Mouse (Mus musculus) heart, adult 2 months (tissue): ENCODE measurements around the gene Pbld2.

ENCODE experiments used
- CTCF ChIP-seq: fragments of 200-600 bp; IDR thresholded peaks from 2 replicates; pipeline ENCODE4 v1.8.1; 2022; ENCODE audit warnings: antibody characterized with exemption, mild to moderate bottlenecking, moderate library complexity
- EP300 ChIP-seq: fragments of 200-500 bp; IDR thresholded peaks from 2 replicates; pipeline ENCODE4 v1.6.1; 2011; ENCODE audit warnings: low read depth, low read length, control low read depth; ENCODE audit not compliant: insufficient read depth
- POLR2A ChIP-seq: fragments of 200-500 bp; IDR thresholded peaks from 2 replicates; pipeline ENCODE4 v1.6.1; 2011; ENCODE audit warnings: mild to moderate bottlenecking, low read depth, low read length, control low read depth; ENCODE audit not compliant: insufficient read depth

DNA sequence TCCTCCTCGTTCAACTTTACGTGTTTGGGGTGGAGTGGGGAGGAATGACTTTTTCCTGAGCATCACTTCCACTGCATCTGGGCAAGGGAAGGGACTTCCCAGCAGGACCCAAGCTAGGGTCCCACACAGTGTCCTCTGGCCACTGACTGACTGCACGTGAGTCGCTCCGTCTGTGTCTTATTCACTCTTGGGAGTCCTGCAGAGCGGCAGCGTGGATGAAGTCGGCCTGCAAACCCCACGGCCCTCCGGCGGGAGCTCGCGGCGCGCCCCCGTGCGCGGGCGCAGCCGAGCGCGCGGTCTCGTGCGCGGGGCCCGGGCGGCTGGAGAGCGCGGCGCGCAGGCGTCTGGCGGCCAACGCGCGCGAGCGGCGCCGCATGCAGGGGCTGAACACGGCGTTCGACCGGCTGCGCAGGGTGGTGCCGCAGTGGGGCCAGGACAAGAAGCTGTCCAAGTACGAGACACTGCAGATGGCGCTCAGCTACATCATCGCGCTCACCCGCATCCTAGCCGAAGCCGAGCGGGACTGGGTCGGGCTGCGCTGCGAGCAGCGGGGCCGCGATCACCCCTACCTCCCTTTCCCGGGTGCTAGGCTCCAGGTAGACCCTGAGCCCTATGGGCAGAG, 75.9 kb downstream of the Pbld2 start:
- TF ChIP-seq CTCF (no peak), POLR2A (no peak), EP300 (no peak)
